Mouse (Mus musculus) MEL (cell line): ENCODE measurements at regions not wholly inside any gene's neighbourhood (a gene's known extent, or its start where the extent isn't known, plus 50 kb on each side); places are given as distances from the start of the nearest gene placed in this dataset.

Experiments
- DNase-seq: peaks from one replicate; pipeline ENCODE4 v3.0.0; 2011; ENCODE audit warnings: low read depth, low spot score
- H3K27ac ChIP-seq: 2 replicates; pipeline ENCODE4 v1.5.1; 2012; ENCODE audit warnings: low read depth, mild to moderate bottlenecking, control low read depth, low read length, moderate library complexity; ENCODE audit not compliant: control insufficient read depth
- H3K27me3 ChIP-seq, 2 experiments: fragments of 150-350 bp in 1 of 2; sonication (generic) in 1 of 2; 2 replicates each; pipeline ENCODE4 v1.6.1; 2012; ENCODE audit warnings: low read length in 2 of 2, mild to moderate bottlenecking in 2 of 2, improper control_type of control experiment in 1 of 2, moderate library complexity in 1 of 2; ENCODE audit not compliant: insufficient read depth in 2 of 2, control insufficient read depth in 1 of 2
- H3K36me3 ChIP-seq, 2 experiments: 2 replicates each; pipeline ENCODE4 v1.6.1; 2012 to 2014; ENCODE audit warnings: low read length in 2 of 2, improper control_type of control experiment in 1 of 2, inconsistent platforms in 1 of 2, mild to moderate bottlenecking in 1 of 2; ENCODE audit not compliant: insufficient read depth in 2 of 2, control insufficient read depth in 1 of 2
- H3K4me1 ChIP-seq, 2 experiments: fragments of 150-350 bp in 1 of 2; sonication (generic) in 1 of 2; 2 replicates each; pipeline ENCODE4 v1.6.1; 2012; ENCODE audit warnings: low read length in 2 of 2, improper control_type of control experiment in 1 of 2, mild to moderate bottlenecking in 1 of 2; ENCODE audit not compliant: insufficient read depth in 2 of 2, control insufficient read depth in 1 of 2
- H3K4me3 ChIP-seq, 2 experiments: fragments of 150-350 bp in 1 of 2; sonication (generic) in 1 of 2; 2 replicates each; pipeline ENCODE4 v1.5.1; 2012; ENCODE audit warnings: low read depth in 2 of 2, low read length in 2 of 2, mild to moderate bottlenecking in 2 of 2, moderate library complexity in 2 of 2, control low read depth in 1 of 2, improper control_type of control experiment in 1 of 2; ENCODE audit not compliant: control insufficient read depth in 1 of 2, insufficient read depth in 1 of 2
- H3K79me2 ChIP-seq: 2 replicates; pipeline ENCODE4 v1.6.1; 2012; ENCODE audit warnings: mild to moderate bottlenecking, low read length, moderate library complexity; ENCODE audit not compliant: control insufficient read depth, poor library complexity, insufficient read depth
- H3K9ac ChIP-seq: 2 replicates; pipeline ENCODE4 v1.6.1; 2012; ENCODE audit warnings: low read depth, mild to moderate bottlenecking, control low read depth, low read length, moderate library complexity; ENCODE audit not compliant: control insufficient read depth, poor library complexity, severe bottlenecking
- H3K9me3 ChIP-seq: fragments of 150-350 bp; sonication (generic); replicated peaks from 2 replicates; pipeline ENCODE4 v1.6.1; 2012; ENCODE audit warnings: mild to moderate bottlenecking, low read length, improper control_type of control experiment, moderate library complexity; ENCODE audit not compliant: insufficient read depth
- BHLHE40 ChIP-seq: IDR thresholded peaks from 2 replicates; pipeline ENCODE4 v1.6.1; 2012; ENCODE audit warnings: low read depth, mild to moderate bottlenecking, inconsistent platforms, low read length, improper control_type of control experiment, borderline replicate concordance
- CTCF ChIP-seq, 3 experiments: IDR thresholded peaks in 2 of 3; conservative IDR thresholded peaks in 1 of 3; 2 replicates each; pipeline ENCODE4 v1.5.1; 2011 to 2012; ENCODE audit warnings: low read length in 3 of 3, low read depth in 2 of 3, mild to moderate bottlenecking in 2 of 3, improper control_type of control experiment in 1 of 3, inconsistent platforms in 1 of 3, mixed read lengths in 1 of 3, moderate library complexity in 1 of 3; ENCODE audit not compliant: control insufficient read depth in 1 of 3, insufficient read depth in 1 of 3, poor library complexity in 1 of 3, severe bottlenecking in 1 of 3
- ELF1 ChIP-seq: IDR thresholded peaks from 2 replicates; pipeline ENCODE4 v1.6.1; 2014; ENCODE audit warnings: low read depth, mild to moderate bottlenecking, inconsistent platforms, low read length, improper control_type of control experiment, moderate library complexity
- EP300 ChIP-seq, 2 experiments: IDR thresholded peaks; 2 replicates each; pipeline ENCODE4 v1.6.1; 2011; ENCODE audit warnings: improper control_type of control experiment in 2 of 2, low read length in 2 of 2, low read depth in 1 of 2, mild to moderate bottlenecking in 1 of 2
- GATA1 ChIP-seq: IDR thresholded peaks from 2 replicates; pipeline ENCODE4 v1.6.1; 2011; ENCODE audit warnings: low read depth, low read length, improper control_type of control experiment
- MAFK ChIP-seq: IDR thresholded peaks from 2 replicates; pipeline ENCODE4 v1.6.1; 2011; ENCODE audit warnings: low read depth, mild to moderate bottlenecking, low read length, improper control_type of control experiment, borderline replicate concordance
- MAX ChIP-seq: IDR thresholded peaks from 2 replicates; pipeline ENCODE4 v1.6.1; 2011; ENCODE audit warnings: low read length, improper control_type of control experiment
- MXI1 ChIP-seq: IDR thresholded peaks from 2 replicates; pipeline ENCODE4 v1.6.1; 2011; ENCODE audit warnings: mild to moderate bottlenecking, low read depth, low read length, improper control_type of control experiment
- POLR2AphosphoS2 ChIP-seq: IDR thresholded peaks from 2 replicates; pipeline ENCODE4 v1.6.1; 2011; ENCODE audit warnings: low read length, improper control_type of control experiment
- SMC3 ChIP-seq: IDR thresholded peaks from 2 replicates; pipeline ENCODE4 v1.6.1; 2011; ENCODE audit warnings: low read depth, low read length, improper control_type of control experiment
- UBTF ChIP-seq: IDR thresholded peaks from 2 replicates; pipeline ENCODE4 v1.6.1; 2012; ENCODE audit warnings: low read depth, mild to moderate bottlenecking, inconsistent platforms, low read length, improper control_type of control experiment, moderate library complexity, borderline replicate concordance; ENCODE audit not compliant: insufficient read depth
- ZC3H11A ChIP-seq: IDR thresholded peaks from 2 replicates; pipeline ENCODE4 v1.6.1; 2012; ENCODE audit warnings: low read depth, mild to moderate bottlenecking, inconsistent platforms, low read length, improper control_type of control experiment
- ZKSCAN1 ChIP-seq: IDR thresholded peaks from 2 replicates; pipeline ENCODE4 v1.6.1; 2012; ENCODE audit warnings: low read depth, mild to moderate bottlenecking, inconsistent platforms, low read length, improper control_type of control experiment, moderate library complexity
- ZMIZ1 ChIP-seq: IDR thresholded peaks from 2 replicates; pipeline ENCODE4 v1.6.1; 2012; ENCODE audit warnings: low read depth, mild to moderate bottlenecking, inconsistent platforms, low read length, improper control_type of control experiment, moderate library complexity
- ZNF384 ChIP-seq: IDR thresholded peaks from 2 replicates; pipeline ENCODE4 v1.6.1; 2012; ENCODE audit warnings: low read depth, mild to moderate bottlenecking, inconsistent platforms, low read length, improper control_type of control experiment

GRCm38 (mm10) chr14:102911582-102911981 is 70.9 kb downstream of the Kctd12 start:
- H3K36me3 ChIP-seq, result no peaks in the 10 kb centered on the region; a peak in 1 of 4 replicates
- H3K4me1 ChIP-seq, result no peaks in the 10 kb centered on the region
- no peak for DNase-seq
- TF ChIP-seq ZMIZ1 (no peak), EP300 (IDR thresholded peaks at IDR 0.05; ENCODE audit: low read depth in 1 of 2, low read length in 2 of 2) (no peak), CTCF (IDR thresholded peaks at IDR 0.05 in 2 of 3, conservative IDR thresholded peaks at IDR 0.05 in 1 of 3; ENCODE audit: control insufficient read depth in 1 of 3, insufficient read depth in 1 of 3, low read depth in 2 of 3, low read length in 3 of 3, poor library complexity in 1 of 3, severe bottlenecking in 1 of 3) (no peak), SMC3 (no peak), MAX (no peak), ZC3H11A (no peak), GATA1 (no peak), ELF1 (no peak), BHLHE40 (no peak), ZNF384 (no peak)
- no peaks in the 10 kb centered on the region for H3K27me3 ChIP-seq
- H3K27ac ChIP-seq, result no peak overlapping the region
- H3K9me3 ChIP-seq, result no peaks in the 10 kb centered on the region
- H3K4me3 ChIP-seq, result no peak overlapping the region
- H3K79me2 ChIP-seq, result no peaks in the 10 kb centered on the region
- H3K9ac ChIP-seq, result no peak overlapping the region

GRCm38 (mm10) chr14:102908990-102909389 is 73.4 kb downstream of the Kctd12 start:
- Histone ChIP-seq H3K4me3 (no peak overlapping the region), H3K27ac (no peak overlapping the region), H3K9me3 (no peaks in the 10 kb centered on the region), H3K9ac (no peak overlapping the region), H3K36me3 (no peaks in the 10 kb centered on the region; a peak in 1 of 4 replicates), H3K79me2 (no peaks in the 10 kb centered on the region), H3K27me3 (no peaks in the 10 kb centered on the region), H3K4me1 (no peaks in the 10 kb centered on the region)
- TF ChIP-seq SMC3, result no peak
- TF ChIP-seq MAFK, result no peak
- no peak for TF ChIP-seq MXI1
- TF ChIP-seq CTCF (IDR thresholded peaks at IDR 0.05 in 2 of 3, conservative IDR thresholded peaks at IDR 0.05 in 1 of 3; ENCODE audit: control insufficient read depth in 1 of 3, insufficient read depth in 1 of 3, low read depth in 2 of 3, low read length in 3 of 3, poor library complexity in 1 of 3, severe bottlenecking in 1 of 3), result no peak
- no peak for TF ChIP-seq ZC3H11A
- no peak for TF ChIP-seq ZNF384
- TF ChIP-seq ZKSCAN1, result no peak
- no peak for TF ChIP-seq POLR2AphosphoS2
- no peak for TF ChIP-seq UBTF
- no peak for DNase-seq
